Mouse (Mus musculus) intestine, embryonic 15.5 days (tissue): ENCODE measurements around the gene Wdr53. TPM values are rescaled to one million over a fixed set of nuclear protein-coding genes. Genes with fewer than 3 reads are reported as not detected.
A peak's percentile ranks its signal among the peaks of the same experiment; 100 is the strongest.
"Not testable (repeated sequence)": the region's sequence is repeated elsewhere in the genome, so short reads cannot be mapped to it uniquely, and the experiment has no call there.

Experiments
- ATAC-seq: fragments of 200-750 bp; cut with Nextera tagmentation; 2 replicates; pipeline ENCODE4 v1.8.0; 2017; ENCODE audit warnings: moderate TSS enrichment, moderate library complexity
- H3K27ac ChIP-seq: fragments of 300-500 bp; sonication (generic); 2 replicates; pipeline ENCODE4 v1.5.1; 2015; ENCODE audit warnings: mild to moderate bottlenecking, inconsistent platforms
- H3K27me3 ChIP-seq: fragments of 300-500 bp; sonication (generic); replicated peaks from 2 replicates; pipeline ENCODE4 v1.6.1; 2015; ENCODE audit warnings: inconsistent platforms
- H3K36me3 ChIP-seq: fragments of 300-500 bp; sonication (generic); 2 replicates; pipeline ENCODE4 v1.6.1; 2015; ENCODE audit warnings: inconsistent platforms
- H3K4me1 ChIP-seq: fragments of 300-500 bp; sonication (generic); replicated peaks from 2 replicates; pipeline ENCODE4 v1.6.1; 2015; ENCODE audit warnings: inconsistent platforms
- H3K4me2 ChIP-seq: fragments of 300-500 bp; sonication (generic); replicated peaks from 2 replicates; pipeline ENCODE4 v1.6.1; 2015; ENCODE audit warnings: mild to moderate bottlenecking, inconsistent platforms
- H3K4me3 ChIP-seq: fragments of 300-500 bp; sonication (generic); replicated peaks from 2 replicates; pipeline ENCODE4 v1.5.1; 2015; ENCODE audit warnings: inconsistent platforms
- H3K9ac ChIP-seq: fragments of 300-500 bp; sonication (generic); 2 replicates; pipeline ENCODE4 v1.6.1; 2015; ENCODE audit warnings: inconsistent platforms
- H3K9me3 ChIP-seq: fragments of 300-500 bp; sonication (generic); 2 replicates; pipeline ENCODE4 v1.6.1; 2016; ENCODE audit warnings: inconsistent platforms
- WGBS: fragments of 180-500 bp; shearing (Covaris S2); methylation state at CpG from one replicate; pipeline ENCODE4 v1.1.7; 2015; 5-methylcytosine and 5-hydroxymethylcytosine counted together
- microRNA counts: library from miRNA; unstranded; fragments of <30 nt; microRNA quantifications from one replicate; lab custom pipeline; 2016
- polyA plus RNA-seq: library from polyadenylated mRNA; unstranded; fragments of >200 nt; fragmentation: Nextera tagmentation; extraction: Ambion mirVana; gene quantifications from 2 replicates; pipeline ENCODE4 v1.2.1, GENCODE M21; 2015

The Wdr53 gene
- polyA plus RNA-seq, 1 experiment from 2014 or later: 21.0 TPM

GRCm38 (mm10) chr16:32291821-32292220 is 44.8 kb downstream of the Wdr53 start:
- 96% methylated on average over 4 of the region's 4 CpGs for WGBS
- no peak overlapping the region for H3K4me3 ChIP-seq
- H3K9me3 ChIP-seq: no peaks in the 10 kb centered on the region
- no peaks in the 10 kb centered on the region for H3K4me1 ChIP-seq
- peaks cover 32% of the 10 kb centered on the region for H3K36me3 ChIP-seq
- no peak overlapping the region for H3K4me2 ChIP-seq
- H3K27me3 ChIP-seq: no peaks in the 10 kb centered on the region
- no peak for ATAC-seq
- H3K9ac ChIP-seq: no peak overlapping the region
- H3K27ac ChIP-seq: no peak overlapping the region

DNA sequence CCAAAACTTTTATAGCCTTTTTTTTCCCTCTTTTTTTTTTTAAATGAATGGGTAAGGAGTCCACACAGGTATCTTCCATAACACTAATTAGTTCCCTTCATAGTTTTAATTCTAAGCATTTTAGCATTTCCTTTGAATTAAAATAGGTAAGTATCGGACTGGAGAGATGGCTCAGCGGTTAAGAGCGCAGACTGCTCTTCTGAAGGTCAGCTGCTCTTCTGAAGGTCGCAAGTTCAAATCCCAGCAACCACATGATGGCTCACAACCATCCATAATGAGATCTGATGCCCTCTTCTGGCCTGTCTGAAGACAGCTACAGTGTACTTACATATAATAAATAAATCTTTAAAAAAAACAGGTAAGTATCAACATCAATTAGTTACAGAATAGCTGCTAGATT is 52.6 kb downstream of the Wdr53 start:
- not testable (repeated sequence) for H3K4me1 ChIP-seq, H3K4me2 ChIP-seq, H3K9ac ChIP-seq, H3K4me3 ChIP-seq, H3K27me3 ChIP-seq, H3K9me3 ChIP-seq, ATAC-seq, H3K27ac ChIP-seq
- peaks cover 12% of the 10 kb centered on the region for H3K36me3 ChIP-seq
- WGBS: 97% methylated on average over 4 of the region's 4 CpGs

- Histone ChIP-seq H3K9me3 (no peaks in the 10 kb centered on the region), H3K36me3 (no peaks in the 10 kb centered on the region), H3K27ac (no peak overlapping the region), H3K9ac (no peak overlapping the region), H3K27me3 (no peaks in the 10 kb centered on the region), H3K4me2 (no peak overlapping the region), H3K4me3 (no peak overlapping the region), H3K4me1 (no peaks in the 10 kb centered on the region)
- WGBS: 48% methylated on average over 1 of the region's 1 CpGs
- ATAC-seq: no peak
Measured at GRCm38 (mm10) chr16:32303046-32303445, 56.0 kb downstream of the Wdr53 start.

DNA sequence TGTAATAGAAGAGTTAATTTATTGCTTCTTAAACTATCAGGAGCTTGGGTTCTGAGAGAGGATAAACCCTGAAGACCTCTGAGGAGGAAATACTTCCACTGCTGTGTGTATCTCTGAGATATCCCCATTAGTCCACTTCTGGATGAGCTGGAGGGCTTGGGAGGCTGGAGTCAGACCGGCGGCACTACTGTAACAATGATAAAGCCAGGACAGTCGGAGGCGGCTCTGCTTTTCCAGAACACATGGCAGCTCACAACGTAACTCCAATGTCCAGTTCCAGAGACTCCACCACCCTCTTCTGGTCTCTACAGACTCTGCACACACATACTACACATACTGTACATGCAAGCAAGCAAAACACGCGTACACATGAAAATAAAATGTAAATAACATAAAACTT is 56.9 kb downstream of the Wdr53 start:
- Histone ChIP-seq H3K4me1 (no peaks in the 10 kb centered on the region), H3K27ac (no peak overlapping the region), H3K4me3 (no peak overlapping the region), H3K9me3 (no peaks in the 10 kb centered on the region), H3K36me3 (no peaks in the 10 kb centered on the region), H3K4me2 (no peak overlapping the region), H3K9ac (no peak overlapping the region), H3K27me3 (no peaks in the 10 kb centered on the region)
- 93% methylated on average over 7 of the region's 7 CpGs for WGBS
- ATAC-seq: no peak

MicroRNA genes within 50 kb of the gene (microRNA counts, 519-probe panel; counts per million panel counts)
- 2,040 counts per million, percentile 47 among the panel's probes with 10 or more counts for microRNA mmu-miR-1946a (lab: Ali Mortazavi, UCI)

Other genes starting within 250 kb of the Wdr53 start
- 10.6 TPM in 2 replicates for gene Senp5, start 243.9 kb upstream of the Wdr53 start, polyA plus RNA-seq
- 33.8 and 38.3 TPM in 2 replicates for gene Pak2, start 167.9 kb upstream of the Wdr53 start, polyA plus RNA-seq
- gene Pigx, start 147.5 kb upstream of the Wdr53 start, polyA plus RNA-seq: 107 and 109 TPM in 2 replicates
- 27.4 and 29.4 TPM in 2 replicates for gene Cep19, start 147.4 kb upstream of the Wdr53 start, polyA plus RNA-seq
- 13.7 and 13.8 TPM in 2 replicates for gene Nrros, start 81.6 kb upstream of the Wdr53 start, polyA plus RNA-seq
- 0.30 and 0.34 TPM in 2 replicates for gene Bex6, start 67.4 kb upstream of the Wdr53 start, polyA plus RNA-seq
- gene Fbxo45, start 69 bp upstream of the Wdr53 start, polyA plus RNA-seq: 11.4 and 11.5 TPM in 2 replicates
- not detected in 2 replicates for gene Smco1, start 24.2 kb downstream of the Wdr53 start, polyA plus RNA-seq
- gene Rnf168, start 30.2 kb downstream of the Wdr53 start, polyA plus RNA-seq: 28.0 and 29.0 TPM in 2 replicates
- gene Ubxn7, start 85.0 kb downstream of the Wdr53 start, polyA plus RNA-seq: 16.2 and 19.8 TPM in 2 replicates
- not detected in 2 replicates for gene Tm4sf19, start 153.3 kb downstream of the Wdr53 start, polyA plus RNA-seq
- 36.7 and 38.6 TPM in 2 replicates for gene Tctex1d2, start 172.5 kb downstream of the Wdr53 start, polyA plus RNA-seq
- gene Pcyt1a, start 183.7 kb downstream of the Wdr53 start, polyA plus RNA-seq: 63.5 and 65.5 TPM in 2 replicates
- gene Slc51a, start 240.7 kb downstream of the Wdr53 start, polyA plus RNA-seq: 97.1 and 104 TPM in 2 replicates
- 1.1 and 1.2 TPM in 2 replicates for gene Zdhhc19, start 249.0 kb downstream of the Wdr53 start, polyA plus RNA-seq